Mouse (Mus musculus): ENCODE measurements around the gene Ubxn6. TPM values are rescaled to one million over a fixed set of nuclear protein-coding genes. Genes with fewer than 3 reads are reported as not detected.
A peak's percentile ranks its signal among the peaks of the same experiment; 100 is the strongest.

Gene Ubxn6
- polyA plus RNA-seq, 1 experiment from 2014 or later: 31.3 TPM

DNA sequence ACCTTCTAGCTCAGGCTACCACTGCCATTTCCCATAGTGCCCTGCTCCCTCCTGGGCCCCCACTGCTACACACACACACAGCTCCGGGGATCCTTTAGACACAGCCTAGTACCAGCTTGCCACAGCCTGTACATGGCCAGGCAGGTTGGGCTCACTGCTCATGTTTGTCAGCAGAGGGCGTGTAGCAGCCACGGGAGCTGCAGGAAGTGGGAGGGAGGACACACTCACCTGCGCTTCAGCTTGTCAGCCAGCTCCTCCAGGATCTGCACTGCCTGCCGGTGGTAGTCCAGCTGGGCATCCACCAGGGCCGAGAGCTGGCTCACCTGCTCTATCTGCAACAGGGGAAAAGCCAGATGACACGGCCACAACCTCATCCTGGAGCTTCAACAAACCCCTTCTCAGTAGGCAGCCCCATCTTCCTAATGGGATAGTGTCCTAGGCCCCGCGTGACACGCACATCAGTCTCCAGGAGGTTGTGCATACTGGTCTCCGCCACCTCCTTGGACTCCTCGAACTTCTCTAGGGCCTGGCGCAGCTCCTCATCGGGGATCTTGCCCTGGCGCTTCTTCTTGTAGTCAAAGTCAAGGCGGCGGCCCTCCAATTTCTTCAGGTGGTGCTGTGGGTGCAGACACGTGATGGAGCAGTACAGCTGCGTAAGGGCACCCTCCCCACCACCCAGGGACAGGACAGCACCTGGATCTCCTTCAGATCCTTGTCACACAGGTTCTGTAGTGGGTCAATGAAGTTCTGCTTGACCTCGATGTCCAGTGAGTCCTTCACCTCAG lies 56.3 kb downstream of the Ubxn6 start:
- Histone ChIP-seq H3K9ac (no peak overlapping the region), H3K9me3 (ENCODE audit: low read depth, low read length) (no peaks in the 10 kb centered on the region), H3K36me3 (ENCODE audit: insufficient read depth) (peaks cover 72% of the 10 kb centered on the region), H3K27me3 (ENCODE audit: insufficient read depth, low read length) (no peaks in the 10 kb centered on the region), H3K4me2 (no peak overlapping the region), H3K4me3 (ENCODE audit: low read depth, low read length) (no peak overlapping the region), H3K4me1 (ENCODE audit: insufficient read depth) (no peaks in the 10 kb centered on the region), H3K27ac (ENCODE audit: low read depth) (no peak overlapping the region)
- peak; percentile 59 for TF ChIP-seq CTCF (IDR thresholded peaks at IDR 0.05; ENCODE audit: low read depth)
- DNase-seq (peak; percentile 43), ATAC-seq (ENCODE audit: insufficient read depth) (peak; percentile 25)
- WGBS: 66% methylated on average over 20 of the region's 20 CpGs

DNA sequence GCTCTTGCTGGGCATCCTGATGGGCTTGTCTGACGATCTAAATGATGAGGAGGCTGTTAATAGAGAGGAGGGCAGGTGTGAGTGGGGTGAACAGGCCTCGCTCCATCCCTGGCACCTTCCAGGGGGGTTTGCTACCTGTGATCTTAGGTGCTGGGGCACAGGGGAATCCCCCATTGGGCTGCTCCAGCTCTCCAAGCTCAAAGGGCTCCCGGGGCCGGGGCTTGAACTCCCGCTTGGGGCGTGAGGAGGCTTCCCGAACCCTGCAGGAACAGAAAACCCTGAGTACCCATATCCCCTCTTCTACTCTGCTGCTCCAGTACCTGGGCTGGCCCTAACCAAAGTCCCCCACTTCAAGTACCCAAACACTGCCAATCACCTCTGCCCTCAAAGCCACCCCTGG lies 57.0 kb downstream of the Ubxn6 start:
- H3K36me3 ChIP-seq (ENCODE audit: insufficient read depth): peaks cover 78% of the 10 kb centered on the region
- H3K4me1 ChIP-seq (ENCODE audit: insufficient read depth): no peaks in the 10 kb centered on the region
- DNase-seq: no peak
- ATAC-seq (ENCODE audit: insufficient read depth): no peak
- H3K4me2 ChIP-seq: no peak overlapping the region
- H3K27ac ChIP-seq (ENCODE audit: low read depth): no peak overlapping the region
- H3K4me3 ChIP-seq (ENCODE audit: low read depth, low read length): no peak overlapping the region
- no peak for TF ChIP-seq CTCF (IDR thresholded peaks at IDR 0.05; ENCODE audit: low read depth)
- H3K9me3 ChIP-seq (ENCODE audit: low read depth, low read length): no peaks in the 10 kb centered on the region
- H3K27me3 ChIP-seq (ENCODE audit: insufficient read depth, low read length): no peaks in the 10 kb centered on the region
- 84% methylated on average over 7 of the region's 7 CpGs for WGBS
- H3K9ac ChIP-seq: no peak overlapping the region

Other genes starting within 250 kb of the Ubxn6 start
- 9.9 and 11.5 TPM in 2 replicates for gene Zfp119a, start 196.1 kb downstream of the Ubxn6 start, polyA plus RNA-seq (2014; fragmentation: Nextera tagmentation; extraction: Ambion mirVana)
- gene Zfp959, start 182.9 kb downstream of the Ubxn6 start, polyA plus RNA-seq (2014; fragmentation: Nextera tagmentation; extraction: Ambion mirVana): 13.3 and 16.4 TPM in 2 replicates
- gene Zfp119b, start 125.5 kb downstream of the Ubxn6 start, polyA plus RNA-seq (2014; fragmentation: Nextera tagmentation; extraction: Ambion mirVana): 5.1 and 5.4 TPM in 2 replicates
- 0.84 and 1.7 TPM in 2 replicates for gene Ebi3, start 122.4 kb downstream of the Ubxn6 start, polyA plus RNA-seq (2014; fragmentation: Nextera tagmentation; extraction: Ambion mirVana)
- gene Yju2, start 115.9 kb downstream of the Ubxn6 start, polyA plus RNA-seq (2014; fragmentation: Nextera tagmentation; extraction: Ambion mirVana): 21.8 and 22.0 TPM in 2 replicates
- 11.4 and 12.0 TPM in 2 replicates for gene Shd, start 104.6 kb downstream of the Ubxn6 start, polyA plus RNA-seq (2014; fragmentation: Nextera tagmentation; extraction: Ambion mirVana)
- gene Fsd1, start 88.5 kb downstream of the Ubxn6 start, polyA plus RNA-seq (2014; fragmentation: Nextera tagmentation; extraction: Ambion mirVana): 6.6 and 11.5 TPM in 2 replicates
- 14.4 and 14.9 TPM in 2 replicates for gene Stap2, start 69.4 kb downstream of the Ubxn6 start, polyA plus RNA-seq (2014; fragmentation: Nextera tagmentation; extraction: Ambion mirVana)
- gene Mpnd, start 69.3 kb downstream of the Ubxn6 start, polyA plus RNA-seq (2014; fragmentation: Nextera tagmentation; extraction: Ambion mirVana): 127 TPM in 2 replicates
- 154 and 160 TPM in 2 replicates for gene Sh3gl1, start 38.4 kb downstream of the Ubxn6 start, polyA plus RNA-seq (2014; fragmentation: Nextera tagmentation; extraction: Ambion mirVana)
- gene Chaf1a, start 34.6 kb downstream of the Ubxn6 start, polyA plus RNA-seq (2014; fragmentation: Nextera tagmentation; extraction: Ambion mirVana): 28.0 and 30.4 TPM in 2 replicates
- 96.2 and 111 TPM in 2 replicates for gene Hdgfl2, start 4.6 kb upstream of the Ubxn6 start, polyA plus RNA-seq (2014; fragmentation: Nextera tagmentation; extraction: Ambion mirVana)
- 0.12 and 0.28 TPM in 2 replicates for gene Plin4, start 34.8 kb upstream of the Ubxn6 start, polyA plus RNA-seq (2014; fragmentation: Nextera tagmentation; extraction: Ambion mirVana)
- 0.34 and 0.86 TPM in 2 replicates for gene Plin5, start 42.6 kb upstream of the Ubxn6 start, polyA plus RNA-seq (2014; fragmentation: Nextera tagmentation; extraction: Ambion mirVana)
- 0.17 TPM in 1 of 2 replicates, not detected in the other for gene Lrg1, start 47.0 kb upstream of the Ubxn6 start, polyA plus RNA-seq (2014; fragmentation: Nextera tagmentation; extraction: Ambion mirVana)
- gene Sema6b, start 65.3 kb upstream of the Ubxn6 start, polyA plus RNA-seq (2014; fragmentation: Nextera tagmentation; extraction: Ambion mirVana): 1.7 and 1.8 TPM in 2 replicates
- gene Tnfaip8l1, start 87.4 kb upstream of the Ubxn6 start, polyA plus RNA-seq (2014; fragmentation: Nextera tagmentation; extraction: Ambion mirVana): 14.5 and 16.2 TPM in 2 replicates
- gene Mydgf, start 108.9 kb upstream of the Ubxn6 start, polyA plus RNA-seq (2014; fragmentation: Nextera tagmentation; extraction: Ambion mirVana): 93.0 and 95.3 TPM in 2 replicates
- 37.9 and 41.3 TPM in 2 replicates for gene Dpp9, start 143.9 kb upstream of the Ubxn6 start, polyA plus RNA-seq (2014; fragmentation: Nextera tagmentation; extraction: Ambion mirVana)
- 14.5 and 15.4 TPM in 2 replicates for gene Fem1a, start 181.8 kb upstream of the Ubxn6 start, polyA plus RNA-seq (2014; fragmentation: Nextera tagmentation; extraction: Ambion mirVana)
- 4.5 and 4.9 TPM in 2 replicates for gene Ticam1, start 201.8 kb upstream of the Ubxn6 start, polyA plus RNA-seq (2014; fragmentation: Nextera tagmentation; extraction: Ambion mirVana)
- 69.7 and 71.0 TPM in 2 replicates for gene Plin3, start 217.8 kb upstream of the Ubxn6 start, polyA plus RNA-seq (2014; fragmentation: Nextera tagmentation; extraction: Ambion mirVana)
- gene Arrdc5, start 225.3 kb upstream of the Ubxn6 start, polyA plus RNA-seq (2014; fragmentation: Nextera tagmentation; extraction: Ambion mirVana): not detected in 2 replicates
- gene Uhrf1, start 228.3 kb upstream of the Ubxn6 start, polyA plus RNA-seq (2014; fragmentation: Nextera tagmentation; extraction: Ambion mirVana): 137 and 147 TPM in 2 replicates